Mouse (Mus musculus) liver, embryonic 14.5 days (tissue): ENCODE data around the gene Pik3c2g. TPM values are rescaled to one million over a fixed set of nuclear protein-coding genes. Genes with fewer than 3 reads are reported as not detected.

ENCODE experiments used
- ATAC-seq: fragments of 200-750 bp; cut with Nextera tagmentation; 2 replicates; pipeline ENCODE4 v1.8.0; 2017; ENCODE audit warnings: moderate number of reproducible peaks, mild to moderate bottlenecking, moderate library complexity; ENCODE audit not compliant: insufficient read depth
- DNase-seq, 3 experiments: peaks; one replicate each; pipeline ENCODE4 v3.0.0-alpha.2; 2012 to 2013; ENCODE audit warnings: low read depth in 3 of 3, low spot score in 3 of 3
- H3K27ac ChIP-seq: fragments of 300-500 bp; sonication (generic); 2 replicates; pipeline ENCODE4 v1.5.1; 2014; ENCODE audit warnings: moderate library complexity, mild to moderate bottlenecking, control low read depth, inconsistent platforms
- H3K27me3 ChIP-seq: fragments of 300-500 bp; sonication (generic); 2 replicates; pipeline ENCODE4 v1.6.1; 2014; ENCODE audit warnings: mild to moderate bottlenecking, low read length, moderate library complexity; ENCODE audit not compliant: control insufficient read depth, insufficient read depth
- H3K36me3 ChIP-seq: fragments of 300-500 bp; sonication (generic); replicated peaks from 2 replicates; pipeline ENCODE4 v1.6.1; 2014; ENCODE audit warnings: low read depth; ENCODE audit not compliant: control insufficient read depth, insufficient read depth
- H3K4me1 ChIP-seq, 2 experiments: fragments of 200-500 bp in 1 of 2; fragments of 300-500 bp in 1 of 2; sonication (generic) in 1 of 2; replicated peaks; 2 replicates each; pipeline ENCODE4 v1.6.1; 2012 to 2014; ENCODE audit warnings: antibody characterized with exemption in 1 of 2, inconsistent platforms in 1 of 2, low read length in 1 of 2; ENCODE audit not compliant: control insufficient read depth in 2 of 2, insufficient read depth in 2 of 2
- H3K4me2 ChIP-seq: fragments of 300-500 bp; sonication (generic); 2 replicates; pipeline ENCODE4 v1.6.1; 2014; ENCODE audit warnings: low read depth, mild to moderate bottlenecking, control low read depth, moderate library complexity
- H3K4me3 ChIP-seq, 2 experiments: fragments of 200-500 bp in 1 of 2; fragments of 300-500 bp in 1 of 2; sonication (generic) in 1 of 2; 2 replicates each; pipeline ENCODE4 v1.5.1; 2012 to 2014; ENCODE audit warnings: low read depth in 2 of 2, low read length in 2 of 2, mild to moderate bottlenecking in 2 of 2, control low read depth in 1 of 2, inconsistent platforms in 1 of 2, moderate library complexity in 1 of 2; ENCODE audit not compliant: insufficient read depth in 1 of 2
- H3K9ac ChIP-seq: fragments of 300-500 bp; sonication (generic); replicated peaks from 2 replicates; pipeline ENCODE4 v1.6.1; 2014; ENCODE audit warnings: mild to moderate bottlenecking, control low read depth, moderate library complexity
- H3K9me3 ChIP-seq: fragments of 300-500 bp; sonication (generic); 2 replicates; pipeline ENCODE4 v1.6.1; 2016; ENCODE audit warnings: low read length, mixed read lengths; ENCODE audit not compliant: control insufficient read depth
- CTCF ChIP-seq: IDR thresholded peaks from 2 replicates; pipeline ENCODE4 v1.5.1; 2016; ENCODE audit warnings: antibody characterized with exemption, low read depth, control low read depth
- EP300 ChIP-seq: IDR thresholded peaks from 2 replicates; pipeline ENCODE4 v1.6.1; 2016; ENCODE audit warnings: antibody characterized with exemption, low read depth
- WGBS: fragments of 180-500 bp; shearing (Covaris S2); extraction: QIAGEN DNeasy Blood & Tissue Kit; methylation state at CpG from one replicate; pipeline ENCODE4 v1.1.7; 2014; ENCODE audit not compliant: insufficient replicate concordance; 5-methylcytosine and 5-hydroxymethylcytosine counted together
- polyA plus RNA-seq, 2 experiments: library from polyadenylated mRNA; depleted of rRNA in 1 of 2; stranded (reverse) in 1 of 2; unstranded in 1 of 2; fragments of >200 nt; fragmentation: Nextera tagmentation in 1 of 2; extraction: Ambion mirVana in 1 of 2; gene quantifications; 2 replicates each; pipeline versions ENCODE4 v1.2.1 to v1.2.3; 2012 to 2014

The Pik3c2g gene
- polyA plus RNA-seq, 2 experiments: 1.2 to 1.3 TPM

DNA sequence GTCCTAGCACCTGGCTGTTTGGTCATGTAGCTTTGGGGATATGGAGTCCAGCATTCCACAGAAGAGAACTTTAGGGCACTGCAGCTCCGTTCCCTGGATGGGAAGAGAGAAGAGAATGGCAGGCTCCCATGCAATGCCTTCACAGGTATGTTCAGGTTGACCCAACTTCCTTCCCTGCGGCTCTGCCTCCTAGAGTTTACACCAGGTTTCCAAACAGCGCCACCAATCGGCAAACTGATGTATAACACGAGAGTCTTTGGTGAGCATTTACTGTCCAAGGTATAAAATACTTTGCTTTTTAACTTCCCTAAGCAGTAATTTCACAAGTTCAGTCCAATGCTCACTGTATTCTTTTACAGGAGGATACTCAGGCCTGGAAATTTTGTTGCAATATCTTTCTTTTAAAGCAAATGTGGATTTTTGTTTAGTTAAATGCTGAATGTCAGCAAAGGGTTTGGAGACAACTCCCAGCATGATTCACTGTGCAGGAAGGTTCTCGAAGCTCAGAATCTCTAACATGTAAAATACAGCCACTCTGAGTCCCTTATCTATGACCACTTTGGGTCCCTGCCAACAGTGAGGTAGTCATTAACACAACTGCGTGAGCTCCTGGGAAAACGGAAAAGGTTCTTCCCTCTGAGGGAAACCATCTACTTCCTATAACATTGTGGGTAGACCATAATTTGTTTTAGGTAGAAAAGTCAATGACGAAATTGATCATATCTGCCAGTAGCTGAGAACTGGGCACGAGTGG, 10.6 kb upstream of the Pik3c2g start:
- Histone ChIP-seq H3K27ac (no peak overlapping the region), H3K9me3 (no peaks in the 10 kb centered on the region), H3K36me3 (no peaks in the 10 kb centered on the region), H3K4me1 (no peaks in the 10 kb centered on the region), H3K27me3 (no peaks in the 10 kb centered on the region), H3K4me3 (no peak overlapping the region), H3K9ac (no peak overlapping the region), H3K4me2 (no peak overlapping the region)
- 39% methylated on average over 10 of the region's 10 CpGs for WGBS
- no peak for TF ChIP-seq CTCF
- TF ChIP-seq EP300: no peak
- ATAC-seq (no peak), DNase-seq (no peak)

GRCm38 (mm10) chr6:139577026-139577861, 9.8 kb upstream of the Pik3c2g start:
- TF ChIP-seq EP300 (no peak), CTCF (peak; percentile 27; the same call in 1 of the 2 replicates)
- ATAC-seq (no peak), DNase-seq (no peak)
- WGBS: 42% methylated on average over 18 of the region's 18 CpGs
- Histone ChIP-seq H3K27ac (no peak overlapping the region), H3K4me3 (no peak overlapping the region), H3K9ac (no peak overlapping the region), H3K4me1 (no peaks in the 10 kb centered on the region), H3K9me3 (no peaks in the 10 kb centered on the region), H3K36me3 (no peaks in the 10 kb centered on the region), H3K4me2 (peak overlapping the region; percentile 39), H3K27me3 (no peaks in the 10 kb centered on the region)

- Histone ChIP-seq H3K9me3 (no peaks in the 10 kb centered on the region), H3K4me1 (peaks cover 0 to 2% of the 10 kb centered on the region in 2 experiments; a peak in 2 of 4 replicates), H3K4me3 (peak overlapping the region; percentile 18 to 27; a peak in 3 of 4 replicates), H3K27me3 (no peaks in the 10 kb centered on the region), H3K27ac (no peak overlapping the region), H3K4me2 (peak overlapping the region; percentile 9), H3K36me3 (no peaks in the 10 kb centered on the region), H3K9ac (no peak overlapping the region)
- 67% methylated on average over 12 of the region's 12 CpGs for WGBS
- DNase-seq (no peak), ATAC-seq (no peak)
- TF ChIP-seq CTCF: no peak
- no peak for TF ChIP-seq EP300
Observed at GRCm38 (mm10) chr6:139587478-139587877, 457 bp downstream of the Pik3c2g start.

DNA sequence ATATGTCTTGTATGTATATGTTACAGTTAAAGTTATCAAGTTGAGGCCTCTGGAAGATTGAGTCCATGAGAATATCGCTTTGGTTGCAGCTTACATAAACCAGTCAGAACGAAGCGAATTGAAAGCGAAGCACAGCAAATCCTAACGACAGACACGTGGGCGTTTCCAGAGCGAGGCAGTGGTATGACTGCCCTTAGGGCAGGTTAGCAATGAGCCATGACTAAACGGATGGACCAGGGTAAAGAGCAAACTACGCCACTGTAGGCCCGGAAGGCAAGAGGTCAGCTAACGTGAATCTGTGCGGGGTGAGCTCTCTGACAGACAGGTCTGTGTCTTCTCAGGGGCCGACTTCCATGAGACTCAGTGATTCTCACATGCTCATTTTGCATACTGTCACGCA, 1.4 kb downstream of the Pik3c2g start:
- DNase-seq (peak; percentile 14 to 28 (median 17)), ATAC-seq (peak; percentile 63)
- Histone ChIP-seq H3K9me3 (no peaks in the 10 kb centered on the region), H3K4me1 (peaks cover 0 to 2% of the 10 kb centered on the region in 2 experiments; a peak in 2 of 4 replicates), H3K36me3 (no peaks in the 10 kb centered on the region), H3K4me2 (no peak overlapping the region), H3K27me3 (no peaks in the 10 kb centered on the region), H3K9ac (no peak overlapping the region), H3K27ac (no peak overlapping the region), H3K4me3 (no peak overlapping the region)
- TF ChIP-seq CTCF: no peak
- no peak for TF ChIP-seq EP300
- WGBS: 65% methylated on average over 15 of the region's 15 CpGs

DNA sequence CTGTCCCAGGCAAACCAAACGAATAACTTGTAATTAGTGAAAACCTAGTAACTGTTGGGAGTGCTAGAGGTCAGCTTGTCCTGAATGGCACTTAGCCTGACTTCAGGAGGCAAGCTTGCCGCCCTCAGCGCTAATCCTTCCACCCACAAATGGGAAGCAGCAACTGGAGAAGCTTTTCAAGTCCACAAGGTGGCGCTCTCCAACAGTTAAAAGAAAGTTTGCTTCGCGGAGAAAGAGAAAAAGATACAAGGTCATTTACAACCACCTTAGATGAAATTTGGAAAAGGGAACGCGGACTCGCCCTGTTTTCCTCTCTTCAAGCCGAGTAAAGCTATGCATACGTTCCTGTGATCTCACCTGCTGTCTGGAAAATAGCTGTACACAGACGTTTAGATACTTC, 2.3 kb downstream of the Pik3c2g start:
- H3K9ac ChIP-seq: no peak overlapping the region
- no peaks in the 10 kb centered on the region for H3K9me3 ChIP-seq
- DNase-seq (peak; percentile 19 to 30 (median 24)), ATAC-seq (no peak)
- whole genome bisulfite sequencing: 9% methylated on average over 12 of the region's 12 CpGs
- H3K27me3 ChIP-seq: no peaks in the 10 kb centered on the region
- no peaks in the 10 kb centered on the region for H3K36me3 ChIP-seq
- H3K4me3 ChIP-seq: no peak overlapping the region
- TF ChIP-seq CTCF (peak; percentile 51), EP300 (no peak)
- H3K4me1 ChIP-seq: peaks cover 0 to 2% of the 10 kb centered on the region in 2 experiments; a peak in 2 of 4 replicates
- H3K4me2 ChIP-seq: no peak overlapping the region
- H3K27ac ChIP-seq: no peak overlapping the region
